Mouse (Mus musculus): ENCODE measurements around the gene Errfi1.

DNA sequence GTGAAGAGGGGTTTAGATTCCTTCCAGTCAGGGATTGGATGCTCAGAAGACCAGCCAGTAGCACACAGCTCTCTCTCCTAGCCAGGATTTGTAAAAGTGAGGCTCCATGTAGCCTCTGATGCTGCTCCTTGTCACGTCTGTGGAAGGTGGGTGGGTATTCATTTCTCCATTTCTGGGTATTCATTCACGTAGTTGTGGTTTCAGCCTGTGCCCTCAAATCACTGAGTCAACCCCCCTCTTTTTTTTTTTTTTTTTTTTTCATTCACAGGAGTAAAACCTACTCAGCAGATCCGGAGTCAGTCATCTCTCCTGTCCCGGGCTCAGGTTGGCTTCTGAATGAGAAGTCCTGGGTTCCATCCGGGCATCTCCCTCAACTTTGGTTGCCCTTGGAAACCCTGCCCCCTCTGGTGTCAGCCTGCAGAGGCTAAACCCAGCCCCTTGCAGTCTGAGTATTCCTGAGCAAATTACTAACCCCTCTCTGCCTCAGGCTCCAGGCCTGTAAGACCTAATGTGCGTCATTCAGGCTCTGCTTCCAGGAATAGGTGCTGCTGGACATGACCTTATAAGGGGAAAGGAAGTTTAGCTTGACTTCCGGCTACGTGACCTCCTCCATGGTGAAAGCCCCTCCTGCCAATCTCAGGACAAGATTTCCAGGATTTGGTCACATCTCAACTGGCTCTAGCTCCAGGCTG lies 63.8 kb downstream of the Errfi1 start:
- no peak for TF ChIP-seq CTCF (IDR thresholded peaks at IDR 0.05; ENCODE audit: borderline replicate concordance, extremely low read depth, insufficient read depth, insufficient read length)
- no peak for TF ChIP-seq POLR2A (IDR thresholded peaks at IDR 0.05; ENCODE audit: borderline replicate concordance, extremely low read depth, insufficient read depth, insufficient read length, poor library complexity, severe bottlenecking)

Data from brain, embryonic 14.5 days (tissue).